Mouse (Mus musculus): ENCODE data around the gene Efnb3. TPM values are rescaled to one million over a fixed set of nuclear protein-coding genes. Genes with fewer than 3 reads are reported as not detected.
"Not testable (repeated sequence)": the region's sequence is repeated elsewhere in the genome, so short reads cannot be mapped to it uniquely, and the experiment has no call there.

The Efnb3 gene
- polyA plus RNA-seq, 1 experiment from 2014 or later, result 160 TPM

- 9% methylated on average over 3 of the region's 3 CpGs for WGBS
- Histone ChIP-seq H3K4me3 (no peak overlapping the region), H3K27me3 (no peaks in the 10 kb centered on the region), H3K9ac (no peak overlapping the region), H3K4me2 (no peak overlapping the region), H3K36me3 (no peaks in the 10 kb centered on the region), H3K4me1 (replicated peaks) (peaks cover 44% of the 10 kb centered on the region), H3K9me3 (no peaks in the 10 kb centered on the region), H3K27ac (replicated peaks) (peak overlapping the region; percentile 56)
- no peak for ATAC-seq (ENCODE audit: low FRiP score, low read depth)
These were observed 16.4 kb downstream of the Efnb3 start for GRCm38 (mm10) chr11:69543598-69543997.

GRCm38 (mm10) chr11:69541741-69542140 lies 18.3 kb downstream of the Efnb3 start:
- H3K4me2 ChIP-seq; H3K9me3 ChIP-seq; H3K27me3 ChIP-seq; H3K9ac ChIP-seq; H3K27ac ChIP-seq (replicated peaks); ATAC-seq (ENCODE audit: low FRiP score, low read depth); H3K4me3 ChIP-seq; H3K36me3 ChIP-seq: not testable (repeated sequence)
- peaks cover 26% of the 10 kb centered on the region for H3K4me1 ChIP-seq (replicated peaks)
- WGBS, result 65% methylated on average over 1 of the region's 3 CpGs

- H3K27me3 ChIP-seq, result no peaks in the 10 kb centered on the region
- no peak overlapping the region for H3K4me3 ChIP-seq
- no peak overlapping the region for H3K9ac ChIP-seq
- H3K9me3 ChIP-seq, result no peaks in the 10 kb centered on the region
- H3K36me3 ChIP-seq, result no peaks in the 10 kb centered on the region
- 98% methylated on average over 2 of the region's 2 CpGs for WGBS
- ATAC-seq (ENCODE audit: low FRiP score, low read depth), result no peak
- H3K4me2 ChIP-seq, result no peak overlapping the region
- peaks cover 18% of the 10 kb centered on the region for H3K4me1 ChIP-seq (replicated peaks)
- H3K27ac ChIP-seq (replicated peaks), result no peak overlapping the region
These were observed 19.3 kb downstream of the Efnb3 start for GRCm38 (mm10) chr11:69540700-69541099.

GRCm38 (mm10) chr11:69534990-69535389 lies 25.0 kb downstream of the Efnb3 start:
- H3K9ac ChIP-seq, result no peak overlapping the region
- H3K9me3 ChIP-seq, result no peaks in the 10 kb centered on the region
- no peaks in the 10 kb centered on the region for H3K27me3 ChIP-seq
- H3K4me2 ChIP-seq, result no peak overlapping the region
- H3K36me3 ChIP-seq, result no peaks in the 10 kb centered on the region
- ATAC-seq (ENCODE audit: low FRiP score, low read depth), result no peak
- 63% methylated on average over 1 of the region's 1 CpGs for WGBS
- no peak overlapping the region for H3K27ac ChIP-seq (replicated peaks)
- H3K4me3 ChIP-seq, result no peak overlapping the region
- no peaks in the 10 kb centered on the region for H3K4me1 ChIP-seq (replicated peaks)

GRCm38 (mm10) chr11:69532480-69533150 lies 27.4 kb downstream of the Efnb3 start:
- Histone ChIP-seq H3K36me3 (no peaks in the 10 kb centered on the region), H3K4me2 (no peak overlapping the region), H3K9me3 (no peaks in the 10 kb centered on the region), H3K27me3 (no peaks in the 10 kb centered on the region), H3K4me1 (replicated peaks) (peaks cover 6% of the 10 kb centered on the region), H3K9ac (no peak overlapping the region), H3K27ac (replicated peaks) (no peak overlapping the region), H3K4me3 (no peak overlapping the region)
- 84% methylated on average over 7 of the region's 7 CpGs for WGBS
- no peak for ATAC-seq (ENCODE audit: low FRiP score, low read depth)

GRCm38 (mm10) chr11:69530755-69531154 lies 29.2 kb downstream of the Efnb3 start:
- WGBS, result 88% methylated on average over 6 of the region's 6 CpGs
- not testable (repeated sequence) for H3K4me2 ChIP-seq; H3K9ac ChIP-seq; H3K4me3 ChIP-seq; H3K27me3 ChIP-seq; H3K36me3 ChIP-seq; H3K9me3 ChIP-seq; ATAC-seq (ENCODE audit: low FRiP score, low read depth); H3K27ac ChIP-seq (replicated peaks)
- H3K4me1 ChIP-seq (replicated peaks), result peaks cover 24% of the 10 kb centered on the region

GRCm38 (mm10) chr11:69530281-69530680 lies 29.7 kb downstream of the Efnb3 start:
- ATAC-seq (ENCODE audit: low FRiP score, low read depth), result not testable (repeated sequence)
- 88% methylated on average over 3 of the region's 3 CpGs for WGBS

GRCm38 (mm10) chr11:69528031-69528390 lies 32.0 kb downstream of the Efnb3 start:
- H3K9ac ChIP-seq, result 0 out of 2 replicates have a peak overlapping the region, but pooled peaks have one; percentile 28
- WGBS, result 62% methylated on average over 4 of the region's 4 CpGs
- H3K9me3 ChIP-seq, result no peaks in the 10 kb centered on the region
- ATAC-seq (ENCODE audit: low FRiP score, low read depth), result 0 out of 2 replicates have a peak, but pooled peaks have one; percentile 10
- H3K4me2 ChIP-seq, result peak overlapping the region; percentile 56
- H3K36me3 ChIP-seq, result no peaks in the 10 kb centered on the region
- H3K4me1 ChIP-seq (replicated peaks), result peaks cover 24% of the 10 kb centered on the region
- H3K4me3 ChIP-seq, result no peak overlapping the region
- no peaks in the 10 kb centered on the region for H3K27me3 ChIP-seq
- H3K27ac ChIP-seq (replicated peaks), result peak overlapping the region; percentile 90

More at GRCm38 (mm10) chr11:69530281-69530680, 29.7 kb downstream of the Efnb3 start:
- H3K27ac ChIP-seq (replicated peaks); H3K9me3 ChIP-seq; H3K36me3 ChIP-seq; H3K4me3 ChIP-seq; H3K9ac ChIP-seq; H3K4me2 ChIP-seq; H3K27me3 ChIP-seq: not testable (repeated sequence)
- H3K4me1 ChIP-seq (replicated peaks), result peaks cover 24% of the 10 kb centered on the region

- H3K4me3 ChIP-seq, result peak overlapping the region; percentile 20
- H3K27ac ChIP-seq (replicated peaks), result peak overlapping the region; percentile 90
- peak; percentile 71 for ATAC-seq (ENCODE audit: low FRiP score, low read depth)
- no peaks in the 10 kb centered on the region for H3K9me3 ChIP-seq
- H3K4me2 ChIP-seq, result peak overlapping the region; percentile 56
- H3K36me3 ChIP-seq, result no peaks in the 10 kb centered on the region
- whole genome bisulfite sequencing, result 2% methylated on average over 30 of the region's 30 CpGs
- no peaks in the 10 kb centered on the region for H3K27me3 ChIP-seq
- H3K9ac ChIP-seq, result peak overlapping the region; percentile 28
- H3K4me1 ChIP-seq (replicated peaks), result peaks cover 24% of the 10 kb centered on the region
These were observed 32.6 kb downstream of the Efnb3 start for GRCm38 (mm10) chr11:69527098-69528030.

GRCm38 (mm10) chr11:69526631-69527030 lies 33.4 kb downstream of the Efnb3 start:
- WGBS, result 17% methylated on average over 4 of the region's 4 CpGs
- Histone ChIP-seq H3K36me3 (no peaks in the 10 kb centered on the region), H3K4me2 (peak overlapping the region; percentile 56), H3K27ac (replicated peaks) (peak overlapping the region; percentile 90), H3K9me3 (no peaks in the 10 kb centered on the region), H3K4me1 (replicated peaks) (peaks cover 24% of the 10 kb centered on the region), H3K4me3 (no peak overlapping the region), H3K9ac (peak overlapping the region; percentile 28), H3K27me3 (no peaks in the 10 kb centered on the region)
- peak; percentile 23; the same call in 1 of the 2 replicates for ATAC-seq (ENCODE audit: low FRiP score, low read depth)

- Histone ChIP-seq H3K9ac (no peak overlapping the region), H3K27ac (replicated peaks) (peak overlapping the region; percentile 90), H3K9me3 (no peaks in the 10 kb centered on the region), H3K4me1 (replicated peaks) (peaks cover 24% of the 10 kb centered on the region), H3K27me3 (no peaks in the 10 kb centered on the region), H3K4me2 (no peak overlapping the region), H3K36me3 (no peaks in the 10 kb centered on the region), H3K4me3 (no peak overlapping the region)
- 79% methylated on average over 9 of the region's 9 CpGs for WGBS
- no peak for ATAC-seq (ENCODE audit: low FRiP score, low read depth)
These were observed 34.3 kb downstream of the Efnb3 start for GRCm38 (mm10) chr11:69525661-69526060.

GRCm38 (mm10) chr11:69523651-69524050 lies 36.4 kb downstream of the Efnb3 start:
- WGBS, result 93% methylated on average over 4 of the region's 4 CpGs
- no peak overlapping the region for H3K27ac ChIP-seq (replicated peaks)
- H3K9me3 ChIP-seq, result no peaks in the 10 kb centered on the region
- ATAC-seq (ENCODE audit: low FRiP score, low read depth), result no peak
- H3K27me3 ChIP-seq, result no peaks in the 10 kb centered on the region
- H3K4me2 ChIP-seq, result no peak overlapping the region
- no peaks in the 10 kb centered on the region for H3K36me3 ChIP-seq
- no peak overlapping the region for H3K9ac ChIP-seq
- peaks cover 24% of the 10 kb centered on the region for H3K4me1 ChIP-seq (replicated peaks)
- H3K4me3 ChIP-seq, result no peak overlapping the region
